Mouse (Mus musculus): ENCODE data around the gene Bfsp1.

DNA sequence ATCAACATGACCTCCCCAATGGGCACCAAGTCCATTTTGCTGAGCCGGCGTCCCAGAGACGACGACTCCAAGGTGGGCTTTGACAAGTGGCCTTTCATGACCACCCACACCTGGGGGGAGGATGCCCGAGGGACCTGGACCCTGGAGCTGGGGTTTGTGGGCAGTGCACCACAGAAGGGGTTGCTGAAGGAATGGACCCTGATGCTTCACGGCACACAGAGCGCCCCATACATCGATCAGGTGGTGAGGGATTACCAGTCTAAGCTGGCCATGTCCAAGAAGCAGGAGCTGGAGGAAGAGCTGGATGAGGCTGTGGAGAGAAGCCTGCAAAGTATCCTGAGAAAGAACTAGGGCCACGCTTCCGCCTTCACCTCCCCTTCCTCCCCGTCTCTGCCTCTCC is 49.5 kb downstream of the Bfsp1 start:
- TF ChIP-seq POLR2A (IDR thresholded peaks at IDR 0.05; ENCODE audit: low read depth, low read length) (no peak), CTCF (conservative IDR thresholded peaks at IDR 0.05; ENCODE audit: insufficient read depth, insufficient read length, low read depth, low read length) (no peak)
